Comparison of ENCODE assay signal across 18 mouse cellular contexts in genomic region chr7:13041256-13041655, GRCm38 (mm10).
"Had no signal": no experiment of that assay in that cellular context is flagged by ENCODE, and none has a peak within 500 bp of the region (broad histone marks: within the 10 kb centered on the region; RNA-seq: fewer than 3 reads in every experiment).

No protein-coding gene starts in this region.

- H3K4me2 ChIP-seq: kidney, embryonic 15.5 days; limb, embryonic 13.5 days; lung, embryonic 14.5 days; midbrain, embryonic 13.5 days had no signal

- DNase-seq: kidney, postnatal 10 days; kidney, postnatal 36 days; layer of hippocampus, postnatal 36 days; liver; liver, postnatal 0 days; lung, embryonic 14.5 days; thymus, adult 2 months; thymus, postnatal 14 days; thymus, postnatal 4 days had no signal

- ATAC-seq: liver, postnatal 0 days; lung, postnatal 0 days; midbrain, embryonic 13.5 days; midbrain, embryonic 16.5 days had no signal

- H3K27ac ChIP-seq: kidney, embryonic 15.5 days; left cerebral cortex, adult 2 months; limb, embryonic 13.5 days; liver, embryonic 14.5 days; macrophage; midbrain, embryonic 13.5 days; stomach, postnatal 0 days had no signal

- H3K9me3 ChIP-seq: kidney, embryonic 15.5 days; midbrain, embryonic 13.5 days had no signal

- H3K4me3 ChIP-seq: kidney, embryonic 15.5 days; left cerebral cortex, adult 2 months; limb, embryonic 13.5 days; midbrain, embryonic 13.5 days had no signal

- H3K9ac ChIP-seq: kidney, embryonic 15.5 days; limb, embryonic 13.5 days; liver, embryonic 14.5 days; liver, postnatal 0 days; lung, embryonic 14.5 days; midbrain, embryonic 13.5 days had no signal
